Mouse (Mus musculus): Measurements from ENCODE around the gene Ankib1.
"Not testable (repeated sequence)": the region's sequence is repeated elsewhere in the genome, so short reads cannot be mapped to it uniquely, and the experiment has no call there.

- TF ChIP-seq CTCF (IDR thresholded peaks at IDR 0.05; ENCODE audit: insufficient read depth, low read length); POLR2A (IDR thresholded peaks at IDR 0.05; ENCODE audit: borderline replicate concordance, extremely low read depth, low read depth, low read length): not testable (repeated sequence)
Measured at GRCm38 (mm10) chr5:3798656-3799055, 4.1 kb downstream of the Ankib1 start.

All from lung, adult 2 months (tissue).